Mouse (Mus musculus) myocyte (in vitro differentiated cells): ENCODE measurements around the gene Ap1m1. TPM values are rescaled to one million over a fixed set of nuclear protein-coding genes. Genes with fewer than 3 reads are reported as not detected.

Experiments used
- H3K27me3 ChIP-seq: one replicate; pipeline ENCODE4 v1.6.1; 2011; ENCODE audit not compliant: control insufficient read depth, insufficient read depth, insufficient read length
- H3K36me3 ChIP-seq: one replicate; pipeline ENCODE4 v1.6.1; 2011; ENCODE audit not compliant: control insufficient read depth, insufficient read depth
- H3K4me2 ChIP-seq: one replicate; pipeline ENCODE4 v1.6.1; 2011; ENCODE audit warnings: low read depth, control low read depth
- H3K4me3 ChIP-seq: one replicate; pipeline ENCODE4 v1.5.1; 2011; ENCODE audit warnings: mild to moderate bottlenecking, control low read depth, moderate library complexity
- H3K79me2 ChIP-seq: one replicate; pipeline ENCODE4 v1.6.1; 2011; ENCODE audit not compliant: control insufficient read depth, insufficient read depth
- H3ac ChIP-seq: one replicate; pipeline ENCODE4 v1.6.1; 2011; ENCODE audit not compliant: control insufficient read depth, insufficient read length
- CEBPB ChIP-seq: IDR thresholded peaks from 2 replicates; pipeline ENCODE4 v1.6.1; 2011; ENCODE audit warnings: mild to moderate bottlenecking, moderate library complexity; ENCODE audit not compliant: poor library complexity, insufficient read depth, severe bottlenecking
- E2F4 ChIP-seq: IDR thresholded peaks from one replicate; pipeline ENCODE4 v1.6.1; 2011; ENCODE audit warnings: mild to moderate bottlenecking, control low read depth, moderate library complexity; ENCODE audit not compliant: insufficient read depth
- MAX ChIP-seq: IDR thresholded peaks from one replicate; pipeline ENCODE4 v1.6.1; 2011; ENCODE audit warnings: low read depth, mild to moderate bottlenecking, control low read depth
- MYOD1 ChIP-seq, 3 experiments: IDR thresholded peaks; one replicate each; pipeline ENCODE4 v1.6.1; 2011; ENCODE audit warnings: control low read depth in 2 of 3, low read depth in 2 of 3, mild to moderate bottlenecking in 2 of 3, moderate library complexity in 1 of 3; ENCODE audit not compliant: insufficient read length in 2 of 3, control insufficient read depth in 1 of 3
- MYOG ChIP-seq, 3 experiments: IDR thresholded peaks; one replicate each; pipeline ENCODE4 v1.6.1; 2011; ENCODE audit warnings: control low read depth in 2 of 3, low read depth in 2 of 3, mild to moderate bottlenecking in 2 of 3; ENCODE audit not compliant: insufficient read length in 2 of 3, control insufficient read depth in 1 of 3, insufficient read depth in 1 of 3
- POLR2A ChIP-seq: IDR thresholded peaks from one replicate; pipeline ENCODE4 v1.6.1; 2011; ENCODE audit warnings: low read depth, mild to moderate bottlenecking, control low read depth, moderate library complexity; ENCODE audit not compliant: insufficient read length
- POLR2AphosphoS2 ChIP-seq: IDR thresholded peaks from one replicate; pipeline ENCODE4 v1.6.1; 2011; ENCODE audit warnings: low read depth, control low read depth; ENCODE audit not compliant: insufficient read length
- REST ChIP-seq: IDR thresholded peaks from one replicate; pipeline ENCODE4 v1.6.1; 2011; ENCODE audit warnings: mild to moderate bottlenecking, control low read depth, moderate library complexity; ENCODE audit not compliant: insufficient read depth, insufficient read length
- SRF ChIP-seq: IDR thresholded peaks from one replicate; pipeline ENCODE4 v1.6.1; 2011; ENCODE audit warnings: low read depth; ENCODE audit not compliant: control insufficient read depth, insufficient read length
- TCF12 ChIP-seq: IDR thresholded peaks from one replicate; pipeline ENCODE4 v1.6.1; 2011; ENCODE audit warnings: mild to moderate bottlenecking, control low read depth; ENCODE audit not compliant: poor library complexity, insufficient read depth, severe bottlenecking
- TCF3 ChIP-seq: IDR thresholded peaks from one replicate; pipeline ENCODE4 v1.6.1; 2011; ENCODE audit warnings: low read depth, control low read depth; ENCODE audit not compliant: insufficient read length
- USF1 ChIP-seq: IDR thresholded peaks from one replicate; pipeline ENCODE4 v1.6.1; 2011; ENCODE audit warnings: low read depth, mild to moderate bottlenecking, control low read depth, moderate library complexity
- polyA plus RNA-seq: library from polyadenylated mRNA; unstranded; fragments of >200 nt; fragmentation: generic; extraction: Trizol; gene quantifications from one replicate; pipeline ENCODE4 v1.2.1, GENCODE M21; 2012; ENCODE audit warnings: missing spikeins

The Ap1m1 gene
- polyA plus RNA-seq, 1 experiment = 57.8 TPM

GRCm38 (mm10) chr8:72277244-72277643, 37.4 kb downstream of the Ap1m1 start:
- Histone ChIP-seq H3K4me2 (no peak overlapping the region), H3K27me3 (no peaks in the 10 kb centered on the region), H3K36me3 (no peaks in the 10 kb centered on the region), H3K79me2 (no peaks in the 10 kb centered on the region), H3ac (no peak overlapping the region), H3K4me3 (no peak overlapping the region)
- TF ChIP-seq MYOG (IDR thresholded peaks at IDR 0.05; ENCODE audit: control insufficient read depth in 1 of 3, insufficient read depth in 1 of 3, insufficient read length in 2 of 3, low read depth in 2 of 3) = no peak
- no peak for TF ChIP-seq POLR2A
- TF ChIP-seq E2F4 = no peak
- TF ChIP-seq MYOD1 (IDR thresholded peaks at IDR 0.05; ENCODE audit: control insufficient read depth in 1 of 3, insufficient read length in 2 of 3, low read depth in 2 of 3) = no peak
- no peak for TF ChIP-seq SRF
- no peak for TF ChIP-seq USF1
- TF ChIP-seq MAX = no peak
- TF ChIP-seq TCF3 = no peak

GRCm38 (mm10) chr8:72279151-72279550, 39.3 kb downstream of the Ap1m1 start:
- Histone ChIP-seq H3ac (no peak overlapping the region), H3K27me3 (peaks cover 7% of the 10 kb centered on the region), H3K36me3 (no peaks in the 10 kb centered on the region), H3K4me3 (no peak overlapping the region), H3K4me2 (no peak overlapping the region), H3K79me2 (no peaks in the 10 kb centered on the region)
- TF ChIP-seq CEBPB = no peak
- TF ChIP-seq POLR2A = no peak

- Histone ChIP-seq H3K27me3 (peaks cover 7% of the 10 kb centered on the region), H3ac (no peak overlapping the region), H3K79me2 (no peaks in the 10 kb centered on the region), H3K36me3 (no peaks in the 10 kb centered on the region), H3K4me2 (no peak overlapping the region), H3K4me3 (no peak overlapping the region)
- TF ChIP-seq SRF = no peak
- TF ChIP-seq MYOD1 (IDR thresholded peaks at IDR 0.05; ENCODE audit: control insufficient read depth in 1 of 3, insufficient read length in 2 of 3, low read depth in 2 of 3) = no peak
- no peak for TF ChIP-seq MYOG (IDR thresholded peaks at IDR 0.05; ENCODE audit: control insufficient read depth in 1 of 3, insufficient read depth in 1 of 3, insufficient read length in 2 of 3, low read depth in 2 of 3)
- no peak for TF ChIP-seq MAX
- TF ChIP-seq TCF12 = no peak
- TF ChIP-seq POLR2A = no peak
- TF ChIP-seq TCF3 = no peak
- no peak for TF ChIP-seq POLR2AphosphoS2
- TF ChIP-seq E2F4 = no peak
- TF ChIP-seq REST = no peak
- TF ChIP-seq USF1 = no peak
Observed at GRCm38 (mm10) chr8:72281634-72282033, 41.8 kb downstream of the Ap1m1 start.

GRCm38 (mm10) chr8:72285285-72285684, 45.5 kb downstream of the Ap1m1 start:
- Histone ChIP-seq H3ac (no peak overlapping the region), H3K4me3 (no peak overlapping the region), H3K27me3 (peaks cover 7% of the 10 kb centered on the region), H3K36me3 (no peaks in the 10 kb centered on the region), H3K79me2 (no peaks in the 10 kb centered on the region), H3K4me2 (no peak overlapping the region)
- TF ChIP-seq MYOG (IDR thresholded peaks at IDR 0.05; ENCODE audit: control insufficient read depth in 1 of 3, insufficient read depth in 1 of 3, insufficient read length in 2 of 3, low read depth in 2 of 3) (no peak), POLR2A (no peak), USF1 (no peak), CEBPB (no peak), TCF3 (no peak), POLR2AphosphoS2 (no peak), MAX (no peak), SRF (no peak), MYOD1 (IDR thresholded peaks at IDR 0.05; ENCODE audit: control insufficient read depth in 1 of 3, insufficient read length in 2 of 3, low read depth in 2 of 3) (no peak), TCF12 (no peak), E2F4 (no peak), REST (no peak)

- Histone ChIP-seq H3K79me2 (no peaks in the 10 kb centered on the region), H3K4me3 (no peak overlapping the region), H3K27me3 (no peaks in the 10 kb centered on the region), H3K4me2 (no peak overlapping the region), H3K36me3 (no peaks in the 10 kb centered on the region), H3ac (no peak overlapping the region)
- no peak for TF ChIP-seq MAX
- no peak for TF ChIP-seq E2F4
- TF ChIP-seq SRF = no peak
- no peak for TF ChIP-seq REST
- TF ChIP-seq TCF12 = no peak
- TF ChIP-seq POLR2A = no peak
Observed at GRCm38 (mm10) chr8:72289051-72289450, 49.2 kb downstream of the Ap1m1 start.
